Mouse (Mus musculus): Measurements from ENCODE around the gene Krt39.

DNA sequence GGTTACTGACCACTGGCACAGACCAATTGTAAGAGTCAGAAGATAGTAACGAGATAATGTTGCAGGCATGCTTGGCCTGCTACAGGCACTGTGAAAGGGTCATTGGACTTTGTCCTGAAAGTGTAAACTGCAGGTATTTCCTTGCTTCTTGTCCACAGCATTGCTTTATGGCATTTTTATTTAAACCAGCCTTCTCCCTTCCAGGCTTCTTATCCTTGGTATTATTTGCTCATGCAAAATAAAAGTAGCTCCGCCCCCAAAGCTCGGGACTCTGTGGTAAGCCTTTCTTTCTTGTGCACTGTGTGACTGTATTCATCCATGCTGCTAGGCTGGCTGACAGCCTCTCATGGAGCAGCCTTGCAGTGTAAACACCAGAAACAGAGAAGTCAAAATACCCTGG, 31.9 kb downstream of the Krt39 start:
- TF ChIP-seq POLR2A (IDR thresholded peaks at IDR 0.05; ENCODE audit: borderline replicate concordance, low read depth, low read length) (no peak), CTCF (IDR thresholded peaks at IDR 0.05; ENCODE audit: low read depth, low read length) (no peak)
